Mouse (Mus musculus) frontal cortex, adult 2 months (tissue): ENCODE results near the gene Vmn2r3. TPM values are rescaled to one million over a fixed set of nuclear protein-coding genes. Genes with fewer than 3 reads are reported as not detected.
"Not testable (repeated sequence)": the region's sequence is repeated elsewhere in the genome, so short reads cannot be mapped to it uniquely, and the experiment has no call there.

Source experiments
- DNase-seq, 2 experiments: peaks; one replicate each; pipeline ENCODE4 v3.0.0; 2022; ENCODE audit warnings: low spot score in 1 of 2; ENCODE audit errors: extremely low spot score in 1 of 2
- polyA plus RNA-seq: library from polyadenylated mRNA; depleted of rRNA; stranded (reverse); fragments of >200 nt; gene quantifications from 2 replicates; pipeline ENCODE4 v1.2.3, GENCODE M21; 2012; rRNA removed

Gene Vmn2r3
- polyA plus RNA-seq, result under 0.01 TPM in 1 of 2 replicates, not detected in the other

GRCm38 (mm10) chr3:64289609-64290008 is at the start of gene Vmn2r3:
Vmn2r3 (minus strand) TSS chr3:64289709.
- DNase-seq, result no peak

GRCm38 (mm10) chr3:64332548-64332947 is 43.0 kb upstream of the Vmn2r3 start:
- DNase-seq, result no peak

- DNase-seq, result no peak
Observed at GRCm38 (mm10) chr3:64321824-64322223, 32.3 kb upstream of the Vmn2r3 start.

- DNase-seq, result peak in 1 of 2 experiments; percentile 28
Observed at GRCm38 (mm10) chr3:64306799-64307198, 17.3 kb upstream of the Vmn2r3 start.

- DNase-seq, result no peak
Observed at GRCm38 (mm10) chr3:64265762-64266112, 23.8 kb downstream of the Vmn2r3 start.

GRCm38 (mm10) chr3:64265056-64265761 is 24.3 kb downstream of the Vmn2r3 start:
- not testable (repeated sequence) for DNase-seq

- DNase-seq, result no peak
Observed at GRCm38 (mm10) chr3:64259582-64259981, 29.9 kb downstream of the Vmn2r3 start.

GRCm38 (mm10) chr3:64251646-64252045 is 37.9 kb downstream of the Vmn2r3 start:
- no peak for DNase-seq

GRCm38 (mm10) chr3:64250461-64250860 is 39.0 kb downstream of the Vmn2r3 start:
- DNase-seq, result not testable (repeated sequence)

GRCm38 (mm10) chr3:64235459-64235858 is 54.0 kb downstream of the Vmn2r3 start:
- DNase-seq, result not testable (repeated sequence)

- DNase-seq, result not testable (repeated sequence)
Observed at GRCm38 (mm10) chr3:64233655-64234054, 55.9 kb downstream of the Vmn2r3 start.

- no peak for DNase-seq
Observed at GRCm38 (mm10) chr3:64227243-64227642, 62.3 kb downstream of the Vmn2r3 start.

Other genes starting within 250 kb of the Vmn2r3 start
- 0.92 and 0.94 TPM in 2 replicates for gene Vmn2r1, start 208.2 kb downstream of the Vmn2r3 start, polyA plus RNA-seq
- gene Vmn2r2, start 147.8 kb downstream of the Vmn2r3 start, polyA plus RNA-seq, result 0.04 and 0.06 TPM in 2 replicates
- not detected in 2 replicates for gene Vmn2r4, start 125.7 kb upstream of the Vmn2r3 start, polyA plus RNA-seq
- gene Vmn2r5, start 220.1 kb upstream of the Vmn2r3 start, polyA plus RNA-seq, result not detected in 2 replicates